Mouse (Mus musculus) kidney, postnatal 10 days (tissue): ENCODE data around the gene Dus3l.

ENCODE experiments used
- DNase-seq: peaks from one replicate; pipeline ENCODE4 v3.0.0; 2021; ENCODE audit warnings: mixed read lengths

Dus3l gene

GRCm38 (mm10) chr17:56754271-56755185, 10.0 kb upstream of the Dus3l start:
- no peak for DNase-seq

GRCm38 (mm10) chr17:56756703-56757399, 7.7 kb upstream of the Dus3l start:
- DNase-seq: peak; percentile 61

GRCm38 (mm10) chr17:56757416-56758123, 7.0 kb upstream of the Dus3l start, which contains the start of gene Nrtn:
Gene Nrtn, minus strand, starts transcription at chr17:56757530.
- DNase-seq: peak; percentile 96

- DNase-seq: peak; percentile 86
Observed at GRCm38 (mm10) chr17:56758132-56758531, 6.4 kb upstream of the Dus3l start.

GRCm38 (mm10) chr17:56759261-56759660, 5.3 kb upstream of the Dus3l start:
- DNase-seq: no peak

GRCm38 (mm10) chr17:56761077-56761476, 3.5 kb upstream of the Dus3l start:
- DNase-seq: no peak

- peak; percentile 97 for DNase-seq
Observed at GRCm38 (mm10) chr17:56761991-56762410, 2.6 kb upstream of the Dus3l start.

GRCm38 (mm10) chr17:56762769-56763731, 1.5 kb upstream of the Dus3l start:
- DNase-seq: peak; percentile 65

GRCm38 (mm10) chr17:56763741-56764250, 761 bp upstream of the Dus3l start:
- no peak for DNase-seq

GRCm38 (mm10) chr17:56765431-56765830, 874 bp downstream of the Dus3l start:
- DNase-seq: no peak

- DNase-seq: no peak
Observed at GRCm38 (mm10) chr17:56766631-56767405, 2.3 kb downstream of the Dus3l start.

GRCm38 (mm10) chr17:56767531-56768135, 3.1 kb downstream of the Dus3l start:
- no peak for DNase-seq

- no peak for DNase-seq
Observed at GRCm38 (mm10) chr17:56768941-56769340, 4.4 kb downstream of the Dus3l start.

- no peak for DNase-seq
Observed at GRCm38 (mm10) chr17:56769950-56770349, 5.4 kb downstream of the Dus3l start, which contains the start of gene Prr22. Gene Prr22, plus strand, starts transcription at chr17:56770250.

GRCm38 (mm10) chr17:56777568-56777967, 13.0 kb downstream of the Dus3l start:
- DNase-seq: no peak

GRCm38 (mm10) chr17:56778779-56779362, 14.3 kb downstream of the Dus3l start:
- DNase-seq: peak; percentile 58

GRCm38 (mm10) chr17:56780291-56780978, 15.9 kb downstream of the Dus3l start:
- DNase-seq: peak; percentile 44

- no peak for DNase-seq
Observed at GRCm38 (mm10) chr17:56788886-56789285, 24.3 kb downstream of the Dus3l start.

GRCm38 (mm10) chr17:56789286-56789685, 24.7 kb downstream of the Dus3l start:
- DNase-seq: no peak
